20 mouse cellular contexts compared by ENCODE assay signal in genomic region chr9:107641666-107642065, GRCm38 (mm10). TPM values are rescaled to one million over a fixed set of nuclear protein-coding genes. Genes with fewer than 3 reads are reported as not detected.
A peak's percentile ranks its signal among the peaks of the same experiment; 100 is the strongest.
DNase-seq lines count a peak whose midpoint lies in the region; ATAC-seq and TF ChIP-seq lines count a peak whose summit lies in the region.
"Had no signal": no experiment of that assay in that cellular context is flagged by ENCODE, and none has a peak within 500 bp of the region (broad histone marks: within the 10 kb centered on the region; RNA-seq: fewer than 3 reads in every experiment).

No protein-coding gene starts in this region.

- no peak for ATAC-seq in forebrain, embryonic 15.5 days (replicated peaks)
- no peak for ATAC-seq in forebrain, embryonic 14.5 days
- ATAC-seq: activated CD4-positive, CD25-positive, alpha-beta regulatory T cell, adult 4 months; lung, postnatal 0 days had no signal

- H3K9me3 ChIP-seq in forebrain, embryonic 10.5 days, result no peaks in the 10 kb centered on the region
- no peaks in the 10 kb centered on the region for H3K9me3 ChIP-seq in forebrain, embryonic 15.5 days
- H3K9me3 ChIP-seq in E14TG2a.4 (ENCODE audit: low read length), result no peaks in the 10 kb centered on the region
- no peaks in the 10 kb centered on the region for H3K9me3 ChIP-seq in forebrain, embryonic 14.5 days (replicated peaks; ENCODE audit: control insufficient read depth, low read length)
- H3K9me3 ChIP-seq: embryonic facial prominence, embryonic 15.5 days; heart, embryonic 15.5 days; megakaryocyte, embryonic 14.5 days; stomach, embryonic 15.5 days had no signal

- TF ChIP-seq POLR2A in kidney, adult 2 months (IDR thresholded peaks at IDR 0.05; ENCODE audit: low read depth, low read length), result no peak

- peaks cover 7% of the 10 kb centered on the region for H3K27me3 ChIP-seq in forebrain, embryonic 10.5 days (ENCODE audit: poor library complexity, severe bottlenecking)
- H3K27me3 ChIP-seq in forebrain, embryonic 15.5 days, result no peaks in the 10 kb centered on the region
- no peaks in the 10 kb centered on the region for H3K27me3 ChIP-seq in kidney, adult 2 months (replicated peaks; ENCODE audit: control insufficient read depth, insufficient read depth, low read length)
- H3K27me3 ChIP-seq in E14TG2a.4 (ENCODE audit: insufficient read depth, low read length), result peaks cover 8% of the 10 kb centered on the region
- H3K27me3 ChIP-seq in forebrain, embryonic 14.5 days (replicated peaks; ENCODE audit: control insufficient read depth, insufficient read depth, low read length), result 0 out of 2 replicates have a peak, but pooled peaks cover 2% of the 10 kb centered on the region
- H3K27me3 ChIP-seq: embryonic facial prominence, embryonic 15.5 days; stomach, embryonic 15.5 days had no signal

- 34% methylated on average over 8 of the region's 8 CpGs for WGBS in forebrain, embryonic 10.5 days
- WGBS in forebrain, embryonic 15.5 days, result 12% methylated on average over 8 of the region's 8 CpGs
- WGBS in kidney, adult 2 months, result 53% methylated on average over 8 of the region's 8 CpGs
- WGBS in forebrain, embryonic 14.5 days, result 11% methylated on average over 8 of the region's 8 CpGs

- no peak overlapping the region for H3K4me2 ChIP-seq in forebrain, embryonic 15.5 days (replicated peaks)
- no peak overlapping the region for H3K4me2 ChIP-seq in forebrain, embryonic 14.5 days (ENCODE audit: low read length)
- H3K4me2 ChIP-seq: embryonic facial prominence, embryonic 15.5 days; heart, embryonic 15.5 days; hindbrain, embryonic 14.5 days; stomach, embryonic 15.5 days had no signal

- no peak overlapping the region for H3K9ac ChIP-seq in forebrain, embryonic 15.5 days (replicated peaks)
- H3K9ac ChIP-seq in forebrain, embryonic 14.5 days (ENCODE audit: low read length), result 0 out of 2 replicates have a peak overlapping the region, but pooled peaks have one; percentile 1
- H3K9ac ChIP-seq: embryonic facial prominence, embryonic 15.5 days; heart, embryonic 15.5 days; hindbrain, embryonic 14.5 days; liver, embryonic 14.5 days; stomach, embryonic 15.5 days had no signal

- no peaks in the 10 kb centered on the region for H3K36me3 ChIP-seq in forebrain, embryonic 10.5 days (replicated peaks)
- H3K36me3 ChIP-seq in forebrain, embryonic 15.5 days, result no peaks in the 10 kb centered on the region
- H3K36me3 ChIP-seq in kidney, adult 2 months (ENCODE audit: control insufficient read depth, insufficient read depth, low read length), result no peaks in the 10 kb centered on the region
- no peaks in the 10 kb centered on the region for H3K36me3 ChIP-seq in E14TG2a.4 (ENCODE audit: insufficient read depth, low read length)
- no peaks in the 10 kb centered on the region for H3K36me3 ChIP-seq in forebrain, embryonic 14.5 days (ENCODE audit: control insufficient read depth, insufficient read depth, low read length)
- H3K36me3 ChIP-seq: embryonic facial prominence, embryonic 15.5 days; heart, embryonic 15.5 days; stomach, embryonic 15.5 days had no signal

- peak overlapping the region; percentile 81 for H3K27ac ChIP-seq in forebrain, embryonic 10.5 days
- H3K27ac ChIP-seq in forebrain, embryonic 15.5 days (replicated peaks), result no peak overlapping the region
- no peak overlapping the region; the same call in 1 of the 2 replicates for H3K27ac ChIP-seq in kidney, adult 2 months (ENCODE audit: insufficient read depth, low read depth, low read length)
- H3K27ac ChIP-seq in forebrain, embryonic 14.5 days (ENCODE audit: low read depth, low read length), result no peak overlapping the region
- H3K27ac ChIP-seq: embryonic facial prominence, embryonic 15.5 days; heart, embryonic 15.5 days; hindbrain, embryonic 14.5 days; liver, embryonic 14.5 days had no signal

- no peak for TF ChIP-seq CTCF in kidney, adult 2 months (conservative IDR thresholded peaks at IDR 0.05; ENCODE audit: insufficient read depth, insufficient read length, low read depth, low read length)
- no peak for TF ChIP-seq CTCF in E14TG2a.4 (conservative IDR thresholded peaks at IDR 0.05; ENCODE audit: low read length)

- no peak overlapping the region for H3K4me3 ChIP-seq in forebrain, embryonic 10.5 days
- no peak overlapping the region for H3K4me3 ChIP-seq in forebrain, embryonic 15.5 days
- no peak overlapping the region for H3K4me3 ChIP-seq in kidney, adult 2 months (ENCODE audit: insufficient read depth, low read depth, low read length)
- H3K4me3 ChIP-seq in E14TG2a.4 (replicated peaks; ENCODE audit: low read length), result peak overlapping the region; percentile 52; the same call in 1 of the 2 replicates
- no peak overlapping the region for H3K4me3 ChIP-seq in forebrain, embryonic 14.5 days (ENCODE audit: low read depth, low read length)
- H3K4me3 ChIP-seq: embryonic facial prominence, embryonic 15.5 days; heart, embryonic 15.5 days; myocyte; stomach, embryonic 15.5 days had no signal

- H3K4me1 ChIP-seq in forebrain, embryonic 10.5 days, result peaks cover 78% of the 10 kb centered on the region
- H3K4me1 ChIP-seq in forebrain, embryonic 15.5 days, result peaks cover 23% of the 10 kb centered on the region
- peaks cover 16% of the 10 kb centered on the region; the same call in 1 of the 2 replicates for H3K4me1 ChIP-seq in kidney, adult 2 months (ENCODE audit: control insufficient read depth, insufficient read depth, low read length)
- peaks cover 62% of the 10 kb centered on the region for H3K4me1 ChIP-seq in E14TG2a.4 (replicated peaks; ENCODE audit: low read depth, low read length)
- peaks cover 16% of the 10 kb centered on the region for H3K4me1 ChIP-seq in forebrain, embryonic 14.5 days (ENCODE audit: control insufficient read depth, insufficient read depth, low read length)

- DNase-seq in forebrain, embryonic 10.5 days (ENCODE audit: extremely low spot score, low spot score), result no peak
- peak; percentile 70 for DNase-seq in kidney, adult 2 months
- no peak for DNase-seq in kidney, postnatal 4 days
- DNase-seq in forebrain, embryonic 14.5 days (ENCODE audit: low spot score), result no peak
- no peak for DNase-seq in adrenal gland, adult 2 months
- no peak for DNase-seq in thymus, postnatal 10 days (ENCODE audit: low spot score in 2 of 2)
- DNase-seq: cerebellum, adult 11 months; left cerebral cortex, postnatal 4 days; thymus, postnatal 36 days had no signal

RNA-seq across cellular contexts. Expression of gene Gnai2, which starts 6.5 kb away (rescaled TPM):
- polyA plus RNA-seq in forebrain, embryonic 10.5 days (2016; fragmentation: Nextera tagmentation; extraction: Ambion mirVana), result 526 and 533 TPM in 2 replicates
- polyA plus RNA-seq in forebrain, embryonic 15.5 days (2015; fragmentation: Nextera tagmentation; extraction: Ambion mirVana), result 335 and 338 TPM in 2 replicates
- 356 and 366 TPM in 2 replicates for polyA plus RNA-seq in kidney, adult 2 months (2012; rRNA removed)
- 371 and 423 TPM in 2 replicates for polyA plus RNA-seq in forebrain, embryonic 14.5 days (2014; fragmentation: Nextera tagmentation; extraction: Ambion mirVana)
- total RNA-seq in adrenal gland, adult 2 months (2021), result 100 to 1,000 TPM; 198 to 278 TPM
- 330 and 345 TPM in 2 replicates for polyA plus RNA-seq in adrenal gland, adult 2 months (2012; rRNA removed)

RNA-seq across cellular contexts. Expression of gene Slc38a3, which starts 27.7 kb away (rescaled TPM):
- 8.8 and 9.0 TPM in 2 replicates for polyA plus RNA-seq in forebrain, embryonic 10.5 days (2016; fragmentation: Nextera tagmentation; extraction: Ambion mirVana)
- polyA plus RNA-seq in forebrain, embryonic 15.5 days (2015; fragmentation: Nextera tagmentation; extraction: Ambion mirVana), result 24.2 and 24.4 TPM in 2 replicates
- 77.9 and 139 TPM in 2 replicates for polyA plus RNA-seq in kidney, adult 2 months (2012; rRNA removed)
- 32.8 and 32.9 TPM in 2 replicates for polyA plus RNA-seq in forebrain, embryonic 14.5 days (2014; fragmentation: Nextera tagmentation; extraction: Ambion mirVana)
- total RNA-seq in adrenal gland, adult 2 months (2021), result 1 to 10 TPM in 1 of 2 experiments, under 1 TPM in 1; 0.48 to 2.7 TPM
- polyA plus RNA-seq in adrenal gland, adult 2 months (2012; rRNA removed), result 1.7 and 4.1 TPM in 2 replicates
- polyA plus RNA-seq: activated CD4-positive, CD25-positive, alpha-beta regulatory T cell, adult 4 months had no signal

RNA-seq across cellular contexts. Expression of gene Sema3b, which starts 32.6 kb away (rescaled TPM):
- polyA plus RNA-seq in forebrain, embryonic 10.5 days (2016; fragmentation: Nextera tagmentation; extraction: Ambion mirVana), result 1.4 and 2.0 TPM in 2 replicates
- 1.7 and 2.8 TPM in 2 replicates for polyA plus RNA-seq in forebrain, embryonic 15.5 days (2015; fragmentation: Nextera tagmentation; extraction: Ambion mirVana)
- polyA plus RNA-seq in kidney, adult 2 months (2012; rRNA removed), result 63.3 and 78.8 TPM in 2 replicates
- 0.85 and 1.3 TPM in 2 replicates for polyA plus RNA-seq in forebrain, embryonic 14.5 days (2014; fragmentation: Nextera tagmentation; extraction: Ambion mirVana)
- total RNA-seq in adrenal gland, adult 2 months (2021), result 1 to 10 TPM; 3.7 to 4.1 TPM
- polyA plus RNA-seq in adrenal gland, adult 2 months (2012; rRNA removed), result 8.3 and 10.4 TPM in 2 replicates
- polyA plus RNA-seq: activated CD4-positive, CD25-positive, alpha-beta regulatory T cell, adult 4 months had no signal

RNA-seq across cellular contexts. Expression of gene Gnat1, which starts 37.8 kb away (rescaled TPM):
- 3.9 and 4.1 TPM in 2 replicates for polyA plus RNA-seq in forebrain, embryonic 10.5 days (2016; fragmentation: Nextera tagmentation; extraction: Ambion mirVana)
- 1.7 and 1.8 TPM in 2 replicates for polyA plus RNA-seq in forebrain, embryonic 15.5 days (2015; fragmentation: Nextera tagmentation; extraction: Ambion mirVana)
- polyA plus RNA-seq in kidney, adult 2 months (2012; rRNA removed), result 0.09 and 0.22 TPM in 2 replicates
- 0.28 and 0.66 TPM in 2 replicates for polyA plus RNA-seq in forebrain, embryonic 14.5 days (2014; fragmentation: Nextera tagmentation; extraction: Ambion mirVana)
- total RNA-seq in adrenal gland, adult 2 months (2021), result under 1 TPM in 1 of 2 experiments, not detected in 1; 0.37 TPM
- 0.10 and 0.16 TPM in 2 replicates for polyA plus RNA-seq in adrenal gland, adult 2 months (2012; rRNA removed)
- polyA plus RNA-seq: myocyte had no signal

RNA-seq across cellular contexts. Expression of gene Ifrd2, which starts 54.2 kb away (rescaled TPM):
- polyA plus RNA-seq in forebrain, embryonic 10.5 days (2016; fragmentation: Nextera tagmentation; extraction: Ambion mirVana), result 58.6 and 66.8 TPM in 2 replicates
- 15.4 and 16.9 TPM in 2 replicates for polyA plus RNA-seq in forebrain, embryonic 15.5 days (2015; fragmentation: Nextera tagmentation; extraction: Ambion mirVana)
- 50.5 and 57.8 TPM in 2 replicates for polyA plus RNA-seq in kidney, adult 2 months (2012; rRNA removed)
- 18.7 and 19.1 TPM in 2 replicates for polyA plus RNA-seq in forebrain, embryonic 14.5 days (2014; fragmentation: Nextera tagmentation; extraction: Ambion mirVana)
- total RNA-seq in adrenal gland, adult 2 months (2021), result 10 to 100 TPM; 36.0 to 41.7 TPM
- polyA plus RNA-seq in adrenal gland, adult 2 months (2012; rRNA removed), result 67.3 and 80.0 TPM in 2 replicates
